Comparison of ENCODE assay signal across 8 mouse cellular contexts in genomic region chr5:120611416-120611815, GRCm38 (mm10). TPM values are rescaled to one million over a fixed set of nuclear protein-coding genes. Genes with fewer than 3 reads are reported as not detected.
DNase-seq lines count a peak whose midpoint lies in the region; ATAC-seq and TF ChIP-seq lines count a peak whose summit lies in the region.

No protein-coding gene starts in this region.

- H3K9ac ChIP-seq in kidney, embryonic 16.5 days (replicated peaks; ENCODE audit: low read length): peak overlapping the region; percentile 75
- peak overlapping the region; percentile 43; the same call in 1 of the 2 replicates for H3K9ac ChIP-seq in embryonic facial prominence, embryonic 11.5 days (replicated peaks; ENCODE audit: low read length)
- peak overlapping the region; percentile 71 for H3K9ac ChIP-seq in hindbrain, embryonic 15.5 days
- peak overlapping the region; percentile 74; the same call in 1 of the 2 replicates for H3K9ac ChIP-seq in midbrain, postnatal 0 days (replicated peaks; ENCODE audit: low read length, poor library complexity, severe bottlenecking)

- peak overlapping the region; percentile 82 for H3K4me2 ChIP-seq in kidney, embryonic 16.5 days (replicated peaks; ENCODE audit: low read depth, low read length)
- H3K4me2 ChIP-seq in embryonic facial prominence, embryonic 11.5 days (ENCODE audit: low read depth, low read length): peak overlapping the region; percentile 79
- peak overlapping the region; percentile 57 for H3K4me2 ChIP-seq in hindbrain, embryonic 15.5 days
- peak overlapping the region; percentile 75 for H3K4me2 ChIP-seq in midbrain, postnatal 0 days (ENCODE audit: low read depth, low read length, poor library complexity, severe bottlenecking)

- peaks cover 4% of the 10 kb centered on the region; the same call in 1 of the 2 replicates for H3K9me3 ChIP-seq in kidney, embryonic 16.5 days (ENCODE audit: low read length)
- H3K9me3 ChIP-seq in embryonic facial prominence, embryonic 11.5 days (replicated peaks; ENCODE audit: control insufficient read depth, low read length): no peaks in the 10 kb centered on the region
- no peaks in the 10 kb centered on the region for H3K9me3 ChIP-seq in hindbrain, embryonic 15.5 days
- no peaks in the 10 kb centered on the region for H3K9me3 ChIP-seq in midbrain, postnatal 0 days (ENCODE audit: low read length)

- H3K4me3 ChIP-seq in kidney, embryonic 16.5 days (ENCODE audit: low read length): peak overlapping the region; percentile 74
- peak overlapping the region; percentile 75 for H3K4me3 ChIP-seq in embryonic facial prominence, embryonic 11.5 days (ENCODE audit: low read depth, low read length)
- peak overlapping the region; percentile 71 for H3K4me3 ChIP-seq in hindbrain, embryonic 15.5 days
- H3K4me3 ChIP-seq in midbrain, postnatal 0 days (ENCODE audit: low read depth, low read length): peak overlapping the region; percentile 53

- no peaks in the 10 kb centered on the region for H3K27me3 ChIP-seq in kidney, embryonic 16.5 days (ENCODE audit: insufficient read depth, low read length)
- H3K27me3 ChIP-seq in embryonic facial prominence, embryonic 11.5 days (ENCODE audit: control insufficient read depth, insufficient read depth, low read length): no peaks in the 10 kb centered on the region
- H3K27me3 ChIP-seq in hindbrain, embryonic 15.5 days: no peaks in the 10 kb centered on the region
- no peaks in the 10 kb centered on the region for H3K27me3 ChIP-seq in midbrain, postnatal 0 days (ENCODE audit: insufficient read depth, low read length)

- WGBS in kidney, embryonic 16.5 days: 45% methylated on average over 8 of the region's 8 CpGs
- 44% methylated on average over 8 of the region's 8 CpGs for WGBS in embryonic facial prominence, embryonic 11.5 days
- 44% methylated on average over 8 of the region's 8 CpGs for WGBS in hindbrain, embryonic 15.5 days
- 49% methylated on average over 8 of the region's 8 CpGs for WGBS in midbrain, postnatal 0 days

- DNase-seq in kidney, adult 18-20 months: no peak
- DNase-seq in embryonic facial prominence, embryonic 11.5 days (ENCODE audit: low spot score): no peak
- no peak for DNase-seq in midbrain, postnatal 0 days (ENCODE audit: low spot score)
- no peak for DNase-seq in spleen, postnatal 4 days (ENCODE audit: low spot score in 2 of 2)
- no peak for DNase-seq in gastrocnemius, adult 18-20 months (ENCODE audit: low spot score)
- no peak for DNase-seq in spleen, adult 18-20 months

- H3K4me1 ChIP-seq in kidney, embryonic 16.5 days (ENCODE audit: insufficient read depth, low read length): peaks cover 14% of the 10 kb centered on the region
- H3K4me1 ChIP-seq in embryonic facial prominence, embryonic 11.5 days (ENCODE audit: control insufficient read depth, insufficient read depth, low read length): peaks cover 3% of the 10 kb centered on the region
- H3K4me1 ChIP-seq in hindbrain, embryonic 15.5 days (replicated peaks): peaks cover 30% of the 10 kb centered on the region
- peaks cover 8% of the 10 kb centered on the region; the same call in 1 of the 2 replicates for H3K4me1 ChIP-seq in midbrain, postnatal 0 days (ENCODE audit: insufficient read depth, low read length)

- peaks cover 9% of the 10 kb centered on the region for H3K36me3 ChIP-seq in kidney, embryonic 16.5 days (ENCODE audit: insufficient read depth, low read length)
- no peaks in the 10 kb centered on the region for H3K36me3 ChIP-seq in embryonic facial prominence, embryonic 11.5 days (replicated peaks; ENCODE audit: control insufficient read depth, insufficient read depth, low read depth, low read length)
- peaks cover 5% of the 10 kb centered on the region; the same call in 1 of the 2 replicates for H3K36me3 ChIP-seq in hindbrain, embryonic 15.5 days
- H3K36me3 ChIP-seq in midbrain, postnatal 0 days (ENCODE audit: insufficient read depth, low read length): 0 out of 2 replicates have a peak, but pooled peaks cover 4% of the 10 kb centered on the region

- no peak for ATAC-seq in kidney, embryonic 16.5 days (ENCODE audit: low FRiP score, low TSS enrichment)
- ATAC-seq in embryonic facial prominence, embryonic 11.5 days (replicated peaks; ENCODE audit: insufficient number of reproducible peaks, low FRiP score, low TSS enrichment, low read depth): no peak
- ATAC-seq in hindbrain, embryonic 15.5 days (ENCODE audit: low FRiP score, low read depth): no peak
- no peak for ATAC-seq in midbrain, postnatal 0 days (ENCODE audit: low FRiP score)

- TF ChIP-seq CTCF in midbrain, postnatal 0 days (IDR thresholded peaks at IDR 0.05): no peak

- H3K27ac ChIP-seq in kidney, embryonic 16.5 days (ENCODE audit: low read length): no peak overlapping the region
- no peak overlapping the region for H3K27ac ChIP-seq in embryonic facial prominence, embryonic 11.5 days (replicated peaks; ENCODE audit: low read depth, low read length)
- no peak overlapping the region for H3K27ac ChIP-seq in hindbrain, embryonic 15.5 days (replicated peaks)
- H3K27ac ChIP-seq in midbrain, postnatal 0 days (ENCODE audit: low read depth, low read length): no peak overlapping the region

RNA-seq across cellular contexts. Expression of gene Rita1, which starts 1.0 kb away (rescaled TPM):
- polyA plus RNA-seq in kidney, embryonic 16.5 days (2015; fragmentation: Nextera tagmentation; extraction: Ambion mirVana): 18.0 and 18.4 TPM in 2 replicates
- polyA plus RNA-seq in embryonic facial prominence, embryonic 11.5 days (2014; fragmentation: Nextera tagmentation; extraction: Ambion mirVana): 8.3 and 8.8 TPM in 2 replicates
- 28.7 and 31.1 TPM in 2 replicates for polyA plus RNA-seq in hindbrain, embryonic 15.5 days (2015; fragmentation: Nextera tagmentation; extraction: Ambion mirVana)
- 32.3 and 43.6 TPM in 2 replicates for total RNA-seq in midbrain, postnatal 0 days (2014; rRNA removed)
- 31.4 and 33.9 TPM in 2 replicates for polyA plus RNA-seq in midbrain, postnatal 0 days (2015; fragmentation: Nextera tagmentation; extraction: Ambion mirVana)
- 1 to 10 TPM; 7.0 to 7.5 TPM for total RNA-seq in gastrocnemius, adult 18-20 months (2021)

RNA-seq across cellular contexts. Expression of gene Ddx54, which starts 1.1 kb away (rescaled TPM):
- 53.7 and 54.8 TPM in 2 replicates for polyA plus RNA-seq in kidney, embryonic 16.5 days (2015; fragmentation: Nextera tagmentation; extraction: Ambion mirVana)
- polyA plus RNA-seq in embryonic facial prominence, embryonic 11.5 days (2014; fragmentation: Nextera tagmentation; extraction: Ambion mirVana): 28.9 and 29.7 TPM in 2 replicates
- polyA plus RNA-seq in hindbrain, embryonic 15.5 days (2015; fragmentation: Nextera tagmentation; extraction: Ambion mirVana): 37.9 and 41.3 TPM in 2 replicates
- 36.2 and 37.8 TPM in 2 replicates for total RNA-seq in midbrain, postnatal 0 days (2014; rRNA removed)
- 31.7 and 32.6 TPM in 2 replicates for polyA plus RNA-seq in midbrain, postnatal 0 days (2015; fragmentation: Nextera tagmentation; extraction: Ambion mirVana)
- total RNA-seq in gastrocnemius, adult 18-20 months (2021): 10 to 100 TPM; 15.8 to 15.9 TPM

RNA-seq across cellular contexts. Expression of gene Iqcd, which starts 22.6 kb away (rescaled TPM):
- polyA plus RNA-seq in kidney, embryonic 16.5 days (2015; fragmentation: Nextera tagmentation; extraction: Ambion mirVana): 1.5 TPM in 2 replicates
- polyA plus RNA-seq in embryonic facial prominence, embryonic 11.5 days (2014; fragmentation: Nextera tagmentation; extraction: Ambion mirVana): 0.31 and 0.55 TPM in 2 replicates
- 1.6 and 2.3 TPM in 2 replicates for polyA plus RNA-seq in hindbrain, embryonic 15.5 days (2015; fragmentation: Nextera tagmentation; extraction: Ambion mirVana)
- 0.94 and 1.3 TPM in 2 replicates for total RNA-seq in midbrain, postnatal 0 days (2014; rRNA removed)
- polyA plus RNA-seq in midbrain, postnatal 0 days (2015; fragmentation: Nextera tagmentation; extraction: Ambion mirVana): 0.86 and 1.5 TPM in 2 replicates
- total RNA-seq in gastrocnemius, adult 18-20 months (2021): not detected

RNA-seq across cellular contexts. Expression of gene Cfap73, which starts 22.6 kb away (rescaled TPM):
- not detected in 2 replicates for polyA plus RNA-seq in kidney, embryonic 16.5 days (2015; fragmentation: Nextera tagmentation; extraction: Ambion mirVana)
- polyA plus RNA-seq in embryonic facial prominence, embryonic 11.5 days (2014; fragmentation: Nextera tagmentation; extraction: Ambion mirVana): not detected in 2 replicates
- 0.71 and 0.83 TPM in 2 replicates for polyA plus RNA-seq in hindbrain, embryonic 15.5 days (2015; fragmentation: Nextera tagmentation; extraction: Ambion mirVana)
- 0.38 and 0.60 TPM in 2 replicates for total RNA-seq in midbrain, postnatal 0 days (2014; rRNA removed)
- 0.62 and 0.74 TPM in 2 replicates for polyA plus RNA-seq in midbrain, postnatal 0 days (2015; fragmentation: Nextera tagmentation; extraction: Ambion mirVana)
- not detected for total RNA-seq in gastrocnemius, adult 18-20 months (2021)

RNA-seq across cellular contexts. Expression of gene Tpcn1, which starts 22.9 kb away (rescaled TPM):
- 30.6 and 34.1 TPM in 2 replicates for polyA plus RNA-seq in kidney, embryonic 16.5 days (2015; fragmentation: Nextera tagmentation; extraction: Ambion mirVana)
- 9.6 and 11.2 TPM in 2 replicates for polyA plus RNA-seq in embryonic facial prominence, embryonic 11.5 days (2014; fragmentation: Nextera tagmentation; extraction: Ambion mirVana)
- polyA plus RNA-seq in hindbrain, embryonic 15.5 days (2015; fragmentation: Nextera tagmentation; extraction: Ambion mirVana): 18.1 and 19.7 TPM in 2 replicates
- total RNA-seq in midbrain, postnatal 0 days (2014; rRNA removed): 11.6 and 25.3 TPM in 2 replicates
- polyA plus RNA-seq in midbrain, postnatal 0 days (2015; fragmentation: Nextera tagmentation; extraction: Ambion mirVana): 9.3 and 9.4 TPM in 2 replicates
- 10 to 100 TPM; 38.9 to 42.9 TPM for total RNA-seq in gastrocnemius, adult 18-20 months (2021)
